Mouse (Mus musculus) neural tube, embryonic 15.5 days (tissue): ENCODE measurements at regions not wholly inside any gene's neighbourhood (a gene's known extent, or its start where the extent isn't known, plus 50 kb on each side); places are given as distances from the start of the nearest gene placed in this dataset.

Experiments
- ATAC-seq: fragments of 200-750 bp; cut with Nextera tagmentation; 2 replicates; pipeline ENCODE4 v1.8.0; 2017; ENCODE audit warnings: mild to moderate bottlenecking, moderate TSS enrichment, moderate library complexity; ENCODE audit not compliant: low FRiP score
- H3K27ac ChIP-seq: fragments of 300-500 bp; sonication (generic); replicated peaks from 2 replicates; pipeline ENCODE4 v1.5.1; 2015; ENCODE audit warnings: mild to moderate bottlenecking, inconsistent platforms
- H3K27me3 ChIP-seq: fragments of 300-500 bp; sonication (generic); replicated peaks from 2 replicates; pipeline ENCODE4 v1.6.1; 2015; ENCODE audit warnings: inconsistent platforms
- H3K36me3 ChIP-seq: fragments of 300-500 bp; sonication (generic); 2 replicates; pipeline ENCODE4 v1.6.1; 2015; ENCODE audit warnings: inconsistent platforms
- H3K4me1 ChIP-seq: fragments of 300-500 bp; sonication (generic); 2 replicates; pipeline ENCODE4 v1.6.1; 2015; ENCODE audit warnings: inconsistent platforms
- H3K4me2 ChIP-seq: fragments of 300-500 bp; sonication (generic); 2 replicates; pipeline ENCODE4 v1.6.1; 2015; ENCODE audit warnings: inconsistent platforms, mild to moderate bottlenecking, moderate library complexity
- H3K4me3 ChIP-seq: fragments of 300-500 bp; sonication (generic); replicated peaks from 2 replicates; pipeline ENCODE4 v1.5.1; 2015; ENCODE audit warnings: mild to moderate bottlenecking, inconsistent platforms
- H3K9ac ChIP-seq: fragments of 300-500 bp; sonication (generic); replicated peaks from 2 replicates; pipeline ENCODE4 v1.6.1; 2015; ENCODE audit warnings: mild to moderate bottlenecking, inconsistent platforms
- H3K9me3 ChIP-seq: fragments of 300-500 bp; sonication (generic); replicated peaks from 2 replicates; pipeline ENCODE4 v1.6.1; 2016; ENCODE audit warnings: inconsistent platforms
- WGBS: fragments of 180-500 bp; shearing (Covaris S2); methylation state at CpG from one replicate; pipeline ENCODE4 v1.1.7; 2015; ENCODE audit warnings: mixed read lengths; 5-methylcytosine and 5-hydroxymethylcytosine counted together

DNA sequence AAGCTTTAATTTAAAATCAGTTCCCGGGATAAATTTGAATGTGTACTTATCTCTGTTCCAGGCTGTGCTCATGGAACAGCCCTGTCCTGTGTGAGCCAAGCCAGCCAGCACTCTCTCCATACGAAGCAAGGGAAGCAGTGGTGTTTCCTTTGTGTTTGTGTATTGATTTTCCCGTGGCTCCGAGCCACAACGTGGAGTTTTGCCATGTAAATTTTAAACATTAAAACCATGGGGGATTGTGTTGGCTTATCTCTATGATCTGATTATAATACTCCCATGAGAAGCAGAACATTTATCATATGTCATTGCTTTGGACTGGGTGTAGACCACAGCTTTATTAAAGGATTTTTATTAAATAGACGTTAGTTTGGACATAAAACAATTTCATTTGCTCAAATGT is 106.1 kb upstream of the Npvf start:
- no peaks in the 10 kb centered on the region for H3K4me1 ChIP-seq
- no peaks in the 10 kb centered on the region for H3K9me3 ChIP-seq
- WGBS, result 46% methylated on average over 6 of the region's 6 CpGs
- no peaks in the 10 kb centered on the region for H3K27me3 ChIP-seq
- H3K27ac ChIP-seq, result no peak overlapping the region
- H3K4me3 ChIP-seq, result no peak overlapping the region
- H3K9ac ChIP-seq, result no peak overlapping the region
- no peak for ATAC-seq
- H3K4me2 ChIP-seq, result no peak overlapping the region
- H3K36me3 ChIP-seq, result no peaks in the 10 kb centered on the region

DNA sequence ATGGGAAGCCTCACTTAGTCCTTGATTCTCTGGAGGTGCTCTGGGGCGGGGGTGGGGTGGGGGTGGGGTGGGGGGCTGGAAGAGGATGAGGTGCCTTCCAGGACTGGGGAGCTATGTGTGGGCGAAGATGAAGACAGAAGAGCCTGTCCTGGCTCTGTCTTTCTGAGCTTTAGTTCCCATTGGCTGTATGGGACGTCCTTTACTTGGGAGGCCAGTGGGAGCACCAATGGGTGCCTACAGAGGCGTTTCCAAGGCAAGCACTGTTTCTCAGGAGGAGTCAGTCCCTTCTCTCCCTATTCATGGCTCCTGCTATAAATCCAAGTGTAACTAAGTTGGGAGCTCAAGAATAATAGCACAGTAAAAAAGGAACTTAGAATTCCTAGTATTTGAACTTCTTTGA is 108.9 kb upstream of the Npvf start:
- no peak overlapping the region for H3K4me3 ChIP-seq
- no peak overlapping the region for H3K27ac ChIP-seq
- no peak overlapping the region for H3K9ac ChIP-seq
- H3K4me2 ChIP-seq, result no peak overlapping the region
- peak; percentile 74 for ATAC-seq
- peaks cover 9% of the 10 kb centered on the region for H3K4me1 ChIP-seq
- H3K27me3 ChIP-seq, result no peaks in the 10 kb centered on the region
- 31% methylated on average over 4 of the region's 4 CpGs for WGBS
- no peaks in the 10 kb centered on the region for H3K9me3 ChIP-seq
- no peaks in the 10 kb centered on the region for H3K36me3 ChIP-seq

DNA sequence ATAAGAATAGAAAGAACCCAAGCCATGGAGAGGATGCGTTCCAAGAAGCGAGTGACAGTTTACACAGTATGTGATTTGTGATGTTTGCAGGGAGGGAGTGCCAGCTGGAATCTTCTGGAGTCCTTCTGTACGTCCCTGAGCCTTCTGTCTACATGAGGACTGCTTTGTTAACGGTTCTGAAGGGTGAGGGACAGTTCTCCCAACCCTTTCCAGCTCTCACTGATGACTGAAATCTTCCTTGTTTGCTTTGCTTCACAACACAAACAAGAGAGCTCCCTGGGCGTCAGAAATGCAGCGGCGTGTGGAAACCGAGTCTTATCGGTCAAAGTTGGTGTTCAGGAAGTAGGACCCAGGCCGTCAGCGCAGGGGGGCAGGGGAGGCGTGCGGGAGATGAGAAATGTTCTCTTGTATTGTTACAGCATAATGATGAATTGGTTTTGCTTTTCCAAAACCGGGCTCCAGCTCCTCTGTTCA is 112.2 kb upstream of the Npvf start:
- Histone ChIP-seq H3K27me3 (no peaks in the 10 kb centered on the region), H3K9me3 (no peaks in the 10 kb centered on the region), H3K4me1 (peaks cover 9% of the 10 kb centered on the region), H3K9ac (no peak overlapping the region), H3K4me3 (no peak overlapping the region), H3K27ac (no peak overlapping the region), H3K36me3 (no peaks in the 10 kb centered on the region), H3K4me2 (no peak overlapping the region)
- 35% methylated on average over 14 of the region's 14 CpGs for WGBS
- ATAC-seq, result no peak

DNA sequence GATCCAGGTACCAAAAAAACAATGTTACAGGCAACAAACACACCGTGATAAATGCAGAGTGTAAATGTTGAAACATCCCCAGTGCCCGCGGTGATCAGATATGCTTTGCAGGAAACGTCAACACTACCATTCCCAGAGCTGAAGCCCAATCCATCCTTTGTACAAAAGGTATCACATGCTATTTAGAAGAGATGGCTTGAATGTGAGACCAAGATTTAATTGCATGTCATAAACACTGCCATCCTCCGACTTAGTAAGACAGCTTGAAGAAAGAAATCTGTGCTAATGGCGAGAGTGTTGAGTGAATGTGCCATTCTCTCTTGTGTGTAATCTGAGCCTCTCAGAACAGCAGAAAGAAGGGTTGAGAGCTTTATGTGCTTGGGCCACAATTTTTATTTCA is 112.9 kb upstream of the Npvf start:
- no peaks in the 10 kb centered on the region for H3K27me3 ChIP-seq
- H3K4me2 ChIP-seq, result no peak overlapping the region
- H3K4me3 ChIP-seq, result no peak overlapping the region
- ATAC-seq, result no peak
- no peaks in the 10 kb centered on the region for H3K9me3 ChIP-seq
- no peaks in the 10 kb centered on the region for H3K36me3 ChIP-seq
- 0 out of 2 replicates have a peak overlapping the region, but pooled peaks have one; percentile 28 for H3K27ac ChIP-seq
- 26% methylated on average over 6 of the region's 6 CpGs for WGBS
- H3K9ac ChIP-seq, result no peak overlapping the region
- peaks cover 9% of the 10 kb centered on the region for H3K4me1 ChIP-seq

DNA sequence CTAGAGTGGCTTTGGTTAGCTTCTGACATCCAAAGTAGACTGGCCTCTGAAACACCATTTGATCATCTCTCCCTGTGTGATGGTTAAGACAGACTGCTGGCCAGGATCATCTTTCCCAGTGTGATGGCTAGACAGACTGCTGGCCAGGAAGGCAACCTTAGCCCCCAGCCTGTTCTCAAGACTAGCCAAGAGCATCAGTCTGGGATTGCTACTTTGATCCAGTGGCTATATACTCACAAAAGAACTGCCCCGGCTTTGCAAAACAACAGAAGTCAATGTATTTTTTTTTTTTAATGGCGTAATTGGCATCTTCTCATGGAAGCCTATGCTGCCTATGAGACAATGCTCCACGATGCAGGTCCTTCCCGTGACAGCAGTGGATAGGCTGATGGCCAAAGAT is 113.6 kb upstream of the Npvf start:
- Histone ChIP-seq H3K9ac (no peak overlapping the region), H3K4me1 (peaks cover 9% of the 10 kb centered on the region), H3K9me3 (no peaks in the 10 kb centered on the region), H3K27me3 (no peaks in the 10 kb centered on the region), H3K27ac (no peak overlapping the region), H3K4me2 (no peak overlapping the region), H3K4me3 (no peak overlapping the region), H3K36me3 (no peaks in the 10 kb centered on the region)
- WGBS, result 90% methylated on average over 4 of the region's 4 CpGs
- ATAC-seq, result no peak

DNA sequence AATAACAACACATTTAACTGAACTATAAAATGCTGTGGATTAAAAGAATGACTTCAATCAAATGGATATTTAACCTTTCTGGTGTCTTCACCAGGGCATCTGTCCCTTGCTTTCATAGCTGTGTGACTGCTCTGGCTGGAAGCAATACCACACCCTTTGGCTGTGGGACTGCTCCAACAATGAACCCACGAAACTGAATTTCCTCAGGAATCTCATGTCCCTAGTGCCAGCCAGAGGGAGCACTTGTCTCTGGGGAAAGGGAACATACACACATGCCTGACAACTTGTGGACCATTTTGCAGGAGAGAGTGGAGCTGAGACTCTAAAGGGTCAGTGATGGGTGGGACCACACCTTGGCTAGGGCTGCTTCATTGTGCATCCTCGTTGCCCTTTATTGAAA is 114.9 kb upstream of the Npvf start:
- Histone ChIP-seq H3K27ac (no peak overlapping the region), H3K4me2 (no peak overlapping the region), H3K9me3 (no peaks in the 10 kb centered on the region), H3K4me1 (peaks cover 9% of the 10 kb centered on the region), H3K36me3 (no peaks in the 10 kb centered on the region), H3K4me3 (no peak overlapping the region), H3K27me3 (no peaks in the 10 kb centered on the region), H3K9ac (no peak overlapping the region)
- no peak for ATAC-seq
- WGBS, result 87% methylated on average over 2 of the region's 2 CpGs

DNA sequence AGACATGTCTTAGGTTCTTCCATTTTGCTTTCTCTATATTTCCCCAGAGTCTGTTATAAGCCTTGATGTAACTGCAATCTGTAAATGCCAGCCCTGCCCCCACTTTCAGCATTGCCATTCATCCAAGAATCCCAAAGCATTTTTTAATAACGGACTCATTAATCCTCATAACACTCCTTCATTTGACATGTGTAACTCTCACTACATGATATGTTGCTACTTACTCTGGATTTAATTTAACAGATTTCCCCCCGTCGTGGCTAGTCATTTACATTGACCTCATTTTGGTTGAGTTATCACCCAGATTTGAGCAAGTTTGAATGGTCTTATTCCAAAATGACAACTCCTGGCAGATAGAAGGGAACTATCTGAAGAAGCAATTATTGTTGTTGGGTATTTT is 116.2 kb upstream of the Npvf start:
- Histone ChIP-seq H3K27ac (no peak overlapping the region), H3K9me3 (no peaks in the 10 kb centered on the region), H3K9ac (no peak overlapping the region), H3K4me1 (peaks cover 16% of the 10 kb centered on the region), H3K27me3 (no peaks in the 10 kb centered on the region), H3K4me3 (no peak overlapping the region), H3K4me2 (no peak overlapping the region), H3K36me3 (no peaks in the 10 kb centered on the region)
- ATAC-seq, result no peak
- 69% methylated on average over 3 of the region's 3 CpGs for WGBS

DNA sequence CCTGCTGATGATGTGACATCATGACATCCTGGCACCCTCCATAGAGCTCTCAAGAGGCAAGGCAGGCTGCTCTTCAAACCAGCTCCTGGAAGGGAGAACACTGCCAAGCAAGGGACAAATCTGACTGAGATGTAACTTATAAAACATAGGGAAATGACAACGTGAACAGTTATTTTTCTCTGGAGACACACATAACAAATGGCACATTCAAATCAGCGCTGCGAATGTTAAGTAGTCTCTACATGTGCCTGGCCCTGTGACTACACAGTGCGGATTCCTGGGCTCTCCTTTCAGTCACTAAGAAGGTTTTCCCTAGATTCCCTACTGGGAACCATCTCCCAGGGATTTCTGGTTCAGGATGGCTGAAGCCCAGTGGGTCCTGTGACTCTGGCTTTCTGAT is 121.4 kb upstream of the Npvf start:
- no peak overlapping the region for H3K4me2 ChIP-seq
- H3K36me3 ChIP-seq, result no peaks in the 10 kb centered on the region
- H3K27me3 ChIP-seq, result no peaks in the 10 kb centered on the region
- H3K4me1 ChIP-seq, result peaks cover 39% of the 10 kb centered on the region
- ATAC-seq, result no peak
- H3K4me3 ChIP-seq, result no peak overlapping the region
- no peaks in the 10 kb centered on the region for H3K9me3 ChIP-seq
- H3K9ac ChIP-seq, result peak overlapping the region; percentile 0; the same call in 1 of the 2 replicates
- 26% methylated on average over 4 of the region's 4 CpGs for WGBS
- peak overlapping the region; percentile 83 for H3K27ac ChIP-seq

DNA sequence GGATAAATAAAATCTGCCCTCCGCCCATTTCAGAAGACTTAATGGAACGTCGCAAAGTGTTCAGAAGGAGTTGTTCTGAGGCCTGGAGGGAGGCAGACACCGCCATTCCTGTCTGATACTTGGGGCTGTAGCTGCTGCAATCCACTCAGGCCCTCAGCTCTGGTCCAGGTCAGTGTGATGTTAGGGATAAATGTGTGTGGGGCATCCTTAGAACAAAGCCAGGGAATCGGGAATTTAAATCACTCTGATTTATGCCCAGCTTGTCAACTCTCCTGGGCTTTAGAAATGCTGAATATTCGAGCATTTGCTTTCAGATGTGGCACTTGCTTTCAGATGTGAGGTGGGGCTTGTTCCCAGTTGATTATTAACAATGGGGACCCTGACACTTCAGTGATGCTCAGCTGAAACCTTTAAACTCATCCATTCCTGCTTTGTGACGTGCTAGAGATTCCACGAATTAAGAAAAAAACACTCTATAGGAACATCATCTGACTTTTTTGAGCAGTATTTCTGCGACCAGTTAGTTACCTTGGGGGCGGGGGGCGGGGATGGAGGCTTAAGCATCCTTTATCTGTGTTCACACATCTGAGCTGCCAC is 122.1 kb upstream of the Npvf start:
- H3K27me3 ChIP-seq, result no peaks in the 10 kb centered on the region
- peak overlapping the region; percentile 83 for H3K27ac ChIP-seq
- no peaks in the 10 kb centered on the region for H3K36me3 ChIP-seq
- 15% methylated on average over 11 of the region's 11 CpGs for WGBS
- peak overlapping the region; percentile 0; the same call in 1 of the 2 replicates for H3K9ac ChIP-seq
- peak overlapping the region; percentile 42 for H3K4me2 ChIP-seq
- H3K4me3 ChIP-seq, result no peak overlapping the region
- 0 out of 2 replicates have a peak, but pooled peaks have one; percentile 29 for ATAC-seq
- H3K4me1 ChIP-seq, result peaks cover 42% of the 10 kb centered on the region
- no peaks in the 10 kb centered on the region for H3K9me3 ChIP-seq

DNA sequence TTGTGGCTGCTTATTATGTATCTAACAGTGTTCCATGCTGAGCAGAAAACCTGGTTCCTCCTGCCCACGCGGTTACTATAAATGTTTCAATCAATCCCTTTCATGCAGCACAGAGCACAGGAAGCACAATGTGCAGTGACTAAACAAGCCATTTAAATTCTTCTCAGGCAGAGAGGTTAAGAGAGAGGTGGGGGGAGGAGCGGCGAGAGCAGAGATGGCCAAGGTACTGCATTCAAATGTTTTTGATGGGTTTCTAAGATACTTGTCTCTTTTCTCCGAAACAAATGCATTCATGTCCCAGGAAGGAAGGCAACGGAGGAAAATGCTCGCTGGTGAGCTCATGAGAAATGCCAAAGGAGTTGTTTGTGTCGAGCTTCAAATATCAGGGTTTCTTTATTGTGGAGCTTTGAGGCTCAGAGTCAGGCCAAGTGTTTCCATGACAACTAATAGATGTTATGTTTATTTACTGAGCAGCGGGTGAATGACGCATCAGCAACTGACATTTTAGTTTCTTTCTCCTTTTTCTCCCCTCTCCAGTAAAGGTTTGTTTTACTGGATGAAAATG is 122.8 kb upstream of the Npvf start:
- whole genome bisulfite sequencing, result under 1% methylated on average over 10 of the region's 10 CpGs
- no peaks in the 10 kb centered on the region for H3K9me3 ChIP-seq
- H3K4me3 ChIP-seq, result no peak overlapping the region
- no peak overlapping the region for H3K9ac ChIP-seq
- H3K27ac ChIP-seq, result peak overlapping the region; percentile 83
- peak overlapping the region; percentile 42 for H3K4me2 ChIP-seq
- ATAC-seq, result peak; percentile 90
- peaks cover 42% of the 10 kb centered on the region for H3K4me1 ChIP-seq
- no peaks in the 10 kb centered on the region for H3K27me3 ChIP-seq
- no peaks in the 10 kb centered on the region for H3K36me3 ChIP-seq

DNA sequence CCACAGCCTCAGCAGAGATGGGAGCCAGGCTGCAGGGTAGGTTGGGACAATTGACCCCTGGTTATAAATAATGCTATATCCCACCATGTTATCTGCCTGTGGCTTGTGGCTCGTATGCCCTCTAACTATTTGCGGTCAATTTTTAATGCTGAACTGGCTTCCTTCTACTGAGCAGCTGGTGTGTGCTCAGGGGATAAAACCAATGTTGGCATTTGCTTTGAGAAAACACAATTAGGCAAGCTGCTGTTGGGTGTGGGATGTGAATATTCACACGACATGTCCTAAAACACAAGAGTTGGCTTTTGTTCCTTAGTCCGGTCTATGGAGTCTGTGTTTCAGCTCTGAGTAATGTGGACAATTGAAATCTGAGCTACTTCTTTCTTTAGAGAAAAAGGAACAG is 123.6 kb upstream of the Npvf start:
- Histone ChIP-seq H3K9me3 (no peaks in the 10 kb centered on the region), H3K4me2 (no peak overlapping the region), H3K9ac (no peak overlapping the region), H3K27ac (peak overlapping the region; percentile 83), H3K4me1 (peaks cover 42% of the 10 kb centered on the region), H3K4me3 (no peak overlapping the region), H3K27me3 (no peaks in the 10 kb centered on the region), H3K36me3 (no peaks in the 10 kb centered on the region)
- 20% methylated on average over 4 of the region's 4 CpGs for WGBS
- no peak for ATAC-seq

DNA sequence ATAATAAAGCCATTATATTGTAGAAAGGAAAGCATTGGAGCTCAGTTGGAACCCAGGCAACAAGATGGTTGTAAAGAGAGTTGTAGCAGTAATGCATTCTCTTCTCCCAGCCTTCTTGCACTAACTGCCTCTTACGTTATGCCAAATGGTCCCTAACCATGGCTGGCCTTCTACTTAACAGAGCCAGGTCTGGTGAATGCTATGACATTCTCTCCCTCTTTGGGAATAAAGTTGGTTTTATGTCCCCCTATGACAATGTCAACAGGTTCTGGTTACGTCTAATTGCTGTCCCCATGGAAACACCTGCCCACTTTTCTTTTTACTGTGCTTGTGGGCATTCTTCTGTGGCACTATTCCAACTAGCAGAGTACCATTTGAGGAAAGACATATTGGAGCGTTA is 126.4 kb upstream of the Npvf start:
- ATAC-seq, result no peak
- no peak overlapping the region for H3K9ac ChIP-seq
- 44% methylated on average over 3 of the region's 3 CpGs for WGBS
- H3K4me1 ChIP-seq, result peaks cover 42% of the 10 kb centered on the region
- H3K4me2 ChIP-seq, result no peak overlapping the region
- H3K27me3 ChIP-seq, result no peaks in the 10 kb centered on the region
- H3K36me3 ChIP-seq, result no peaks in the 10 kb centered on the region
- no peak overlapping the region for H3K27ac ChIP-seq
- no peaks in the 10 kb centered on the region for H3K9me3 ChIP-seq
- no peak overlapping the region for H3K4me3 ChIP-seq
